Mouse (Mus musculus) lung, postnatal 36 days (tissue): ENCODE data around the gene Rundc1.
A peak's percentile ranks its signal among the peaks of the same experiment; 100 is the strongest.
"Not testable (repeated sequence)": the region's sequence is repeated elsewhere in the genome, so short reads cannot be mapped to it uniquely, and the experiment has no call there.

Experiments used
- DNase-seq: peaks from one replicate; pipeline ENCODE4 v3.0.0; 2022; ENCODE audit warnings: mixed read lengths

Rundc1 gene

GRCm38 (mm10) chr11:101446319-101446718, 21.4 kb downstream of the Rundc1 start:
- no peak for DNase-seq

- DNase-seq, result not testable (repeated sequence)
Measured at GRCm38 (mm10) chr11:101446860-101447259, 22.0 kb downstream of the Rundc1 start.

DNA sequence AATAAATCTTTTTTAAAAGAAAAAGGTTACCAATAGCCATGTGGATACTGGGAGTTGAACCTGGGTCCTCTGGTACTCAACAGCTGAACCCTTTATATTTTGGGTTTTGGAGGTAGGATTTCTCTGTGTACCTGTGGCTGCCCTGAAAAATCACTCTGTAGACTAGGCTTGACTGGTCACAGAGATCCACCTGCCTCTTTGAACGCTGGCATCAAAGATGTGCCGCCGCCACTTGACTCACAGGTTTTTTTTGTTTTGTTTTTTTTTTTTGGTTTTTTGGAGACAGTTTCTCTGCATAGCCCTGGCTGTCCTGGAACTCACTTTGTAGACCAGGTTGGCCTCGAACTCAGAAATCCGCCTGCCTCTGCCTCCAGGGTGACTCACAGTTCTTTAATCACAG, 22.9 kb downstream of the Rundc1 start:
- no peak for DNase-seq

- peak; percentile 97 for DNase-seq
Measured at GRCm38 (mm10) chr11:101448274-101448746, 23.4 kb downstream of the Rundc1 start, which contains the start of gene Ifi35. Gene Ifi35 (plus strand): TSS chr11:101448407.

DNA sequence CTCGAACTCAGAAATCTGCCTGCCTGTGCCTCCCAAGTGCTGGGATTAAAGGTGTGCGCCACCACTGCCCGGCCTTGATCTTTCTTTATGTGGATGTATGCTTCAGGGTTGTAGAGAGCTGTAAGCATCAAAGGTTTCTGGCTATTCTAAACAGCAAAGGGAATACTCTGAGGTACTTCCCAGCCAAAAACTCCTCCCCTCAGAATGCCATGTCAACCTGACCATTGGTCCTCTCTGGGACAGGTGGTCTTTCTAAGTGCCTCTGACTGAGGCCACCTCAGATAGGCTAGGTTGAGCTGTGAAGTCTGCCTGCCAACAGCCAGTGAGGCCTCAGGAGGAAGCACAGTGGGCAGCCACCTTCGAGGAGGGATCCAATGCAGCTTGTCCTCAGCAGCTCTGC, 24.0 kb downstream of the Rundc1 start:
- peak; percentile 21 for DNase-seq

GRCm38 (mm10) chr11:101449596-101449995, 24.7 kb downstream of the Rundc1 start:
- DNase-seq, result not testable (repeated sequence)

DNA sequence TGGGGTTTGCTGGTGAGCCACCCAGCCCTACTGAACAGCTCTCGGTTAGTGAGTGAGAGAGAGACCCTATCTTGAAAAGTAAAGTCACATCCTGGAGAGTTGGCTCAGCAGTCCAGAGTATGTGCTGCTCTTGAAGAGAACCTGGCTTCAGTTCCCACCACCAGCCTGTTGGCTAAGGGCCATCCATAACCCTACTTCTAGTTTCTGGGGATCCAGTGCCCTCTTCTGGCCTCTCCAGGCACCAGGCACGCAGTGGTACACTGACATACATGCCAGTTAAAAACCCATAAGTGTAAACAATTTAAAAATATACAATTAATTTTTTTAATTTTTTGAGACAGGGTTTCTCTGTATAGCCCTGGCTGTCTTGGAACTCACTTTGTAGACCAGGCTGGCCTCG, 25.5 kb downstream of the Rundc1 start:
- DNase-seq, result peak; percentile 54

GRCm38 (mm10) chr11:101451536-101451935, 26.7 kb downstream of the Rundc1 start:
- DNase-seq, result no peak

GRCm38 (mm10) chr11:101452093-101452774, 27.3 kb downstream of the Rundc1 start:
- DNase-seq, result no peak

GRCm38 (mm10) chr11:101454702-101455101, 29.8 kb downstream of the Rundc1 start:
- no peak for DNase-seq

- DNase-seq, result no peak
Measured at GRCm38 (mm10) chr11:101455627-101456026, 30.7 kb downstream of the Rundc1 start.

DNA sequence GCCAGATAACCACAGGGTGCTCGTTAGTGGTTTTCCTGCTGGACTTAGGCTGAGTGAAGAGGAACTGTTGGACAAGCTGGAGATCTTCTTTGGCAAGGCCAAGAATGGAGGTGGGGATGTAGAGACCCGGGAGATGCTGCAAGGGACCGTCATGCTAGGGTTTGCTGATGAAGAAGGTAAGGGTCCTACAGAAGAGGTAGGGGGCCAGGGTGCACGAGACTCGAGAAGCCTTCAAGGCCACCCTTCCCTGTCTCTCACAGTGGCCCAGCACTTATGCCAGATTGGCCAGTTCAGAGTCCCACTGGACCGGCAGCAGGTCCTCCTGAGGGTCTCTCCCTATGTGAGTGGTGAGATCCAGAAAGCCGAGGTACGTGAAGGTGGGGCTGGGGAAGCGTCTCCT, 32.7 kb downstream of the Rundc1 start:
- no peak for DNase-seq

- DNase-seq, result no peak
Measured at GRCm38 (mm10) chr11:101458217-101458616, 33.3 kb downstream of the Rundc1 start.

DNA sequence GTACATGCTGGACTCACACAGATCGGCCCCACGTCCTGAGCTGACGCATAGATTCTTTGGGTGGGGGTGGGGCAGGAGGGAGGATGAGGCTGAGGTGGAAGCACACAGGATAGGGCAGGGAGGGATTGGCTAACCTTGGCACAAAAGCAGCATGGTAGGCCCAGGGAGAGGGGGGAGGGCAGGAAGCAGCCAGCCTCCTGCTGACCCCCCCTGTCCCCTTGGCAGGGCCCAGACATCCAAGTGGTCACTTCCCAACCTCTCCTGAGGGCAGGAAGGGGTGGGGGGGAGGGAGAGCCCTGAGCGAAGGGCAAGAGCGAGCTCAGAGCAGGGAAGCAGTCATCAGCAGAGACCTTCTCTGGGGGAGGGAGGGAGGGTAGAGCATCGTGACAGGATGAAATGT, 34.8 kb downstream of the Rundc1 start:
- DNase-seq, result peak; percentile 74

- DNase-seq, result no peak
Measured at GRCm38 (mm10) chr11:101460321-101460720, 35.4 kb downstream of the Rundc1 start.

DNA sequence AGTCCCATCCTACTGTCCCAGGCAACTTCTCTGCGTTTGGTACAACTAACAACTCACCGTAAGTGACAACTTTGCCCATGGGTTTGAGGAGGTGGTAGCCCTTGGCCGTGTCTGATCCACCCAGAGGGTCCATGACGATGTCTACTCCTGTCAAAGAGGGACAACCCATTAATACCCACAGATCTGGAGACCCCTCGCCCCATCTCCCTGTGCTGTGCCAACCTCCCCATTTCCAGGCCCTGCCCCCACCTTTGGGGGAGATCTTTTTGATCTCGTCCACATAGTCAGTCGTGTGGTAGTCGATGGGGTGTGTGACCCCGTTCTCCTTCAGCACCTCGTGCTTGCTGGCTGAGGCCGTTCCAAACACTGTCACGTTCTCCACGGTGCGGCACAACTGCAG, 37.3 kb downstream of the Rundc1 start:
- no peak for DNase-seq

- peak; percentile 17 for DNase-seq
Measured at GRCm38 (mm10) chr11:101462583-101463440, 37.9 kb downstream of the Rundc1 start.

GRCm38 (mm10) chr11:101464211-101465100, 39.6 kb downstream of the Rundc1 start, which contains the start of gene Rnd2:
Gene Rnd2 (plus strand): TSS chr11:101464999.
- peak; percentile 75 for DNase-seq

- peak; percentile 84 for DNase-seq
Measured at GRCm38 (mm10) chr11:101465101-101465868, 40.4 kb downstream of the Rundc1 start.

GRCm38 (mm10) chr11:101465869-101466551, 41.1 kb downstream of the Rundc1 start, which contains the start of gene Vat1:
Gene Vat1 (minus strand): TSS chr11:101466230.
- DNase-seq, result peak; percentile 85

GRCm38 (mm10) chr11:101466552-101466950, 41.7 kb downstream of the Rundc1 start:
- not testable (repeated sequence) for DNase-seq
